Mouse (Mus musculus) B cell, adult 2 months (primary cell): ENCODE measurements at regions not wholly inside any gene's neighbourhood (a gene's known extent, or its start where the extent isn't known, plus 50 kb on each side); places are given as distances from the start of the nearest gene placed in this dataset.
"Not testable (repeated sequence)": the region's sequence is repeated elsewhere in the genome, so short reads cannot be mapped to it uniquely, and the experiment has no call there.

ENCODE experiments used
- DNase-seq, 2 experiments: peaks; one replicate each; pipeline ENCODE4 v3.0.0; 2022

DNA sequence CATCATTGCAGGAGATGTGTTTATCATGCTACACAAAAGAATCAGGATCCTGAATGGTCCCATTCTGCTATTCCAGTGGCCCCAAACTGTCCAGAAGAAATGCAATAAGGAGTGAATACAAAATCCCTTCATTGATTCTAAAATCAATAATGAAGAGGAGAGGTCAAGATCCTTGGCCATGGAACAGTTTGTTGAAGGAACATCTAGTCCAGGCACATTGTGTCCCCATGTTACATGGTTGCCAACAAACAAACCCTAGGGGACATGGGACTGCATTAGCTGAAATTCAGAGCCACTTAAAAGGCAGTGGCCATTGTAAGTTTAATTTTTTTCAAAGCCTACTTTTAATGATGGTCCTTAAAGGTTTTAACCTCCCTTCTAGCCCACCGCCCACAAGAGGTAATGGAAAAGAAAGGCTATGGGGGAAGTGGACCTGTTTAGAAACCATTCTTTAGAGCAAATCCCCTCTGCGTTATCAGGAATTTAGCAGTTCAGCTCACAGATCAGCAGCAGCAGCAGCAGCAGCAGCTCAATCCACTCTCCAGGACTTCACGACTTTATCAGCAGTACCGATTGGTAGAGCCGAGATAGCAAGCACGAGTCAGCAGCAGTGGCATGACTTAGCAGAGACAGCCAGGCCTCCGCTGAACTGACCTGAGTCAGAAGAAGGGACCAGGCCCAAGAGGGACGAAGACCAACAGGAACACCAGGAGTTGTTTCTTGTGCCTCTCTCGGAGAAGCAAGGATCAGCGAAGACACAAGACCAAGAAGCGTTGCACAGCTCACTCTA is 268.3 kb downstream of the Setd4 start:
- no peak for DNase-seq

DNA sequence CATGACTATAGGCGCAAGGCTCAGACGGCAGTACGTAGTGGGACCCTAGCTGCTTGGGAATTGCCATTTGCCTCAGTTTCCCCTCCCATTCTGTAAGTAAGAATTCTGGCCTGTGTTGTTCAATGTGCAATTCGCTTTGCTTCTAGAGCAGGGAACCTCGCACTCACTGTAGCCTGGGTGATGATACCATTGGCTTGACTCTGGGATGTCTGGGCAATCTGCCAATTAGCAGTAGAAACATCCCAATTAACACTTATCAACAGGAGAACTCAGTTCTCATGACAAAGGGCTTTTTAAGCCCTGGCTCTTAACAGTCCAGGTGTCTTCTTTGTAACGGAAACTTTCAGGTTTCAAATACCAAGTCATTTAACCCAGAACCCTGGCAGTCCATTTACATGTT is 270.2 kb downstream of the Setd4 start:
- DNase-seq, result no peak

DNA sequence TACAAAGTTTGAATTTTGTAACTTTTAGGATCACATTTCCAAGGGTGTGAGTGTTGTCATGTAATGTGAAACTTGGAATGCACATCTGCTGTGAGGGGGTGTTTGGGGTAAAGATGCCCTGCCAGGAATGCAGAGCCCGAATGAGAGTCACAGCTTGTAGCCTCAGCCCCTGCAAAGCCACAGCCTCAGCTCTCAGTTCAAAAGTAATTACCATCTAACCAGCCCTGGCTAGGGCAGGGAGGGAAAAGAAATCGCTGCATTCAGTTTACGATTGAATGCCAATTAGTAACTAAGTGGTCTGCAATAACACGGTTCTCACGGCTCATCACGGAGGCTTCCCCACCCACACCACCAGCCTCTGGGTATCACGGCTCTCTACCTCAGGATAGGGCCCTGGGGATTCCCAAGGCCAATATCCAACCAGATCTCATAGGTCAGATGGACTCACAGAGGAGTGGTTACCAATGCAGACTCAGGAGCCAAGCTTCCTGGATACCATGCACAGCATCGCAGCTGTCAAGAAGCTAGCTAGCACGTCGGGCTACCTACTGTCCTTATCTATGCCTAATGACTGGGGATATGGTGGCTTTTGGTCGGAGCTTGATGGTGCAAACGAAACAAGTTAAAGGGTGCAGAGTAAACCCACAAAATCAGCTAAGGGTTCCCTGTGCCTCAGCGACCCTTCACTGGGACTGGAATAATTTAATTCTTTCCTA is 275.0 kb downstream of the Setd4 start:
- DNase-seq, result no peak

DNA sequence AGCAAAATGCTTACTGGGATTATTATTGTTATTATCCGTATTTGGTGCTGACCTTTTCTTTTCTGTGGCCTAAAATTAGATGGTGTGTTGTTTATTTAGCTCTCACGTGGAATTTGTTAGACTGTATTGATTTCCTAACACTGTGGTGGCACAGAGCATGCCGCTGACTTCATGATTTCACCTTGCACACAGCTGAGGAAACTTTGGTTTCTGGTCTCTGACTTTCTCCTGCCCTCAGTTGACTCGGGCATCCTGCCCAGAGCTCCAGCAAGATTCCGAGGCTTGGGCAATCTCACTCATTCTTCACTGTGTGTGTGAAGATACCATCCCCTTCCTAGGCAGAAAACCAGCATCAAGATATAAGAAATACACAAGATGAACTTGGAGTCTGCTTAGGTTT is 279.0 kb downstream of the Setd4 start:
- no peak for DNase-seq

DNA sequence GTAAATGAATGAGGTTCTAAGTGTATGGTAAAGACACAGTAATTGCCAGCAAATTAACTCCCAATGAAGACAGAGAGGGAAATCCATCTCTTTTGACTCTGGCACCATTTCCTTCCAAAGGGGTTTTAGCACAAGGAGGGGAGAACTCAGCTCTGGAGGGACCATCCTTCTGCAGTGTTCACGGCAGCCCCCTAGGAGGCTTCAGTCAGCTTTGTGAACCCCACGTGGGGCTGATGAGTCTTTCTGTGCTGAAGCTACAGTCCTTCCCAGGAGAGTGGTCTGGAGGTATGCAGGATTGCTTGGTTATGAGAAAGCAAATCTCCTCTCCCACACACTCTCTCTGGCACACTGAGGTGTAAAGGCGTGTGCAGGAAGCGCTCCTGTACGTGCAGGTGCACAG is 280.7 kb downstream of the Setd4 start:
- no peak for DNase-seq

DNA sequence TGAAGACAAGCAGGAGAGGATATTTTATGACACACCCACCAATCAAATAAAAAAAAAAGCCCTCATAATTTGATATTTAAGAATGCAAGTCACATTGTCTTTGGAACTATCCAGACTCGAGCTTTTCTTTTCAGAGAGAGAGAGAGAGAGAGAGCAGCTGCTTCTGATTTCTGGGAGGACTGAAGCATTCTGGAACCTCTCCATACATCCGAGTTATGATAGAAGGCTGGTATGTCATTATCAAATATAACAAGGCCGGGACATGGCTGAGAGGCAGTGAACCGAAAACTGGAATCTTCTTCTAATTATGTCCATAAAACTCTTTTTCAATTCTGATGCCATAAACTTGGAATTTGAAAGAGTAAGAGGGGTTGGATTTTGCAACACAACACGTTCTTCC is 284.3 kb downstream of the Setd4 start:
- no peak for DNase-seq

DNA sequence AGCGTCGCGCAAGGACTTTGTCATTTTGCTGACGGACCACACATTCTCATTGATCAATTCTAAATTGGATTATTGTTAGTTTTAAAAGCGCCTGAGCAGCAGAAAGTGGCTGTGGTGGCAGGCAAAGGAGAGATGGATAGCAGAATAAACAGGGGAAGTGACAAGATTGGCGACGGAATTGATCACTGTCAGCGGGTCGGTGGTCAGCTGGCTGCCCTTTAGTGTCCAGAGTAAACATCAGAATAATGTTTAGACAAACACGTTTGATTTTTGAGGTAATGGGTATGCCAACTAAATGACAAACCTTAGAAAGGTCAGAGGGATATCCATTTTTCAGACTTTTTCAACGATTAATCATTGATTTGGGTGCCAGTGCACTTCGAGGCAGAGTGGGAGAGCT is 292.2 kb downstream of the Setd4 start:
- DNase-seq, result no peak

DNA sequence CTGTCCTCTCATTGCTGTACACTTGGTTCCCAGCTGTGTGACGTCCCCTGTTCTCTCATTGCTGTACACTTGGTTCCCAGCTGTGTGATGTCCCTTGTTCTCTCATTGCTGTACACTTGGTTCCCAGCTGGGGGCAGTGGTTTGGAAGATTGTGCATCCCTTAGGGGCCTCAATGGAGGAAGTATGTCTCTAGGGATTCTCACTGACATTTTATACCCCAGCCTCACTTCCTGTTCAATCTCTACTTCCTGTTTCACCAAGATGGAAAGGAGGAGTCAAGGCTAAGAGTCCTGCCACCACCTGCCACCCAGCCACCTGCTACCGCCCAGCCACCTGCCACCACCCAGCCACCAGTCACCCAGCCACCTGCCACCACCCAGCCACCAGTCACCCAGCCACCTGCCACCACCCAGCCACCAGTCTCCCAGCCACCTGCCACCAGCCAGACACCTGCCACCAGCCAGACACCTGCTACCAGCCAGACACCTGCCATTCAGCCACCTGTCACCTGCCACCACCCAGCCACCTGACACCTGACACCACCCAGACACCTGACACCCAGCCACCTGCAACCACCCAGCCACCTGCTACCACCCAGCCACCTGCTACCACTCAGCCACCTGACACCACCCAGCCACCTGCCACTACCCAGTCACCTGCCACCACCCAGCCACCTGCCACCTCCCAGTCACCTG is 295.1 kb downstream of the Setd4 start:
- DNase-seq, result peak; percentile 9 to 11

DNA sequence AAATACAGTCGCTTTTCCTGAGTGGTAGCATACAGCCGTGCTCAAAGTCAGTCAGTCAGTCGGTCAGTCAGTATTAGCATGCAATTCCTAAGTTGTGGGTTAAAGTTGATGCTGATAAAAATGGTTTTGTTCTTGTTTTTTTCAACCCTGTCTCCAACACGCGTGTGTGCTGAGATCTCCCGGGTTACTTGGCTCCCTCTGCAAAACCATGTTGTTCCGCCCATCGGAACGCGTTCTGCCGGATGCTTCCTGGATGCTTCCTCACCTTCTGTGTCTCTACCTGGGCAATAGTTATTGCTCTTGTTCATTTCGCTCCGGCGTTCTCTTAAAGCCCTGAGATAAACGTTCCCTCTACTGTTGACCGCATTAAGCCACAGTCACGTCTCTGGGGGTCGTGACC is 296.9 kb downstream of the Setd4 start:
- DNase-seq, result no peak

DNA sequence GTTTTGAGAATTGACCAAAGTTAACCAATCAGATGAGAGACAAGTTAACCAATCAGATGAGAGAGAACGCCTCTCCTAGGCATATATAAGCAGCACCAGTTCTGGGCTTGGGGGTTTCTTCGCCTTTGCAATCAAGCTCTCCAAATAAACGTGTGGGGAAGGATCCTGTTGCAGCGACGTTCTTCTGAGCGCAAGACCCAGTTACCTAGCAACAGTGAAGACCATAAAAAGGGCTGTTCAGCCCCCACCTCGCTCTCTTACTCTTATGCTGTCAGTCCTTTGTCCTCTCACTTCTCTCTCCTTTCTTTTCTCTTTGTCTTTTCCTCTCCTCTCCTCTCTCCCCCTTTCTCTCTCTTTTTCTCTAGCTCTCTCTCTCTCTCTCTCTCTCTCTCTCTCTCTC is 297.7 kb downstream of the Setd4 start:
- DNase-seq, result not testable (repeated sequence)

DNA sequence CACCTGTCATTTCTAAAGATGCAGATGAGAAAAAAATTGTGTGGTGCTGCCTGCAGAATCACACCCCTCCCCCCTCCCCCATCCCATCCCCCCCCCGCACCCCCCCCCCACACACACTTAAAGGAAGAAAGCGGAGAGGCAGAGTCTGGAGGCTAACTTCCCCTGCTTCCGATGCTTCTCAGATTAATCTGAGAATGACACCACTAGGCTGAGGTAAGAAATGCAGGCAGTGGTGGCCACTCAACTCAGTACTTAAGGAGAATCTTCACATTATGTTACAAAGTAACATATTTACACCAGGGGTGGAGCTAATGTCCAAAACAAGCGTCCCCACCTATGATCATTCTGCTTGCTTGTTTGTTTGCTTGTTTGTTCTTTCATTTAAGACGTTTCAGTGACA is 309.4 kb downstream of the Setd4 start:
- DNase-seq, result no peak

DNA sequence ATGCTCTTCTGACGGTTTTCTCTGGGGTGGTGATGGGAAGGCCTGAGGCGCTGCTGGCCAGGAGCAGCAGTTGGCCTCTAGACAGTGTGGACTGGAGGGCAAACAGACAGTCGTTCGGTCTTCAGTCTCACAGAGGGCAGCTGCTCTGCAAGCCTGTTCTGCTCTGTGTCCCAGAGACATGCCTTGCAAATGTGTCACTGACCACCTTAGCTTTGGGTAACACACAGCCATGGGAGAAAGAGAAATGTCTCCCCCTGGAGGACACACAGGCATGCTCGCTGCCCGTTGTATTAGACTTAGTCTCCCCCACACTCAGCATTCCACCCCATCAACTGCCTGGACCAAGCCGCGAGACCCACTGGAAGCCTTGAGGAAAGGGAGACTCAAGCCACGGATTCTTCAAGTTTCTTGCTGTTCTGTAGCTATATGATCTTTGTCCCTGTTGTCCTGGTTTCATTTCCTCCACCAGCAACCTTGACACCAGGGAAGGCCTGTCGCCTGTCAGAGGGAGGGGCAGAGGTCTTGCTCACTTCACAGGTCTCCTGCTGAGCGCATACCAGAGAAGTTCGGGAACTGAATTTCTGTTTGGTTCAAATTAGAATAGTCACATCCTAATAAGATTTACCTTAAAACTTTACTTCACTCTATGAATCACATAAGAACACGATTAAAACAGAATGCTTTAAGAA is 310.8 kb downstream of the Setd4 start:
- DNase-seq, result peak; percentile 53 to 59

DNA sequence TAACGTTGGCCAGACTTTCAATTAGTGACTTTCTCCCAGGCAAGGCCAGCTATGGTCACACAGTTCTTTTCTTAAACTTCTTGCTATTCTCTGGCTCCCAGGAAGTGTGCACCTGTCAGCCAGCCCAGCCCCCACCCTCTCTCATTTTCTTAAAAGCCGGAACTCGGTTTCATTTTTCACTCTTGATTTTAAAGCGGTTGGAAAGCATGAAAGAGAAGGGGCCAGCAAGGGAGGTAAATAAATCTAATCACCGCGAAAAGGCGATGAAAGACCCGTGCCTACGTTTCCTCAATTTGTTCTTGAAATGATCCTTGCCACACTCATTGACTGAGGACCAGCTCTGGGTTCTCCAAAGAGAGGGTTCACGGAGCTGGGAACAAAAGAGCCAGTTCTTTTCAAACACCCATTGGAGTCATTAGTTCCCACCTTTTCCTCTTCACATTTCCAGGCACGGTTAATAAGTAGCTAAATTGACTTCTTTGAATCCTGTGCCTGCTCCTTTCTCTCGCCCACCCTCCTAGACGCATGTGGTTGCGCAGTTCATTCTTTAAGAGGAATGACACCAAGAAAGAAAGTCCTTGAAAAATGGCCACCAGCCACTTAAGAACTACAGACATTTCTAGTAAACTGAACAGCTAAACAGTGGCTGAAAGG is 311.6 kb downstream of the Setd4 start:
- DNase-seq, result no peak

DNA sequence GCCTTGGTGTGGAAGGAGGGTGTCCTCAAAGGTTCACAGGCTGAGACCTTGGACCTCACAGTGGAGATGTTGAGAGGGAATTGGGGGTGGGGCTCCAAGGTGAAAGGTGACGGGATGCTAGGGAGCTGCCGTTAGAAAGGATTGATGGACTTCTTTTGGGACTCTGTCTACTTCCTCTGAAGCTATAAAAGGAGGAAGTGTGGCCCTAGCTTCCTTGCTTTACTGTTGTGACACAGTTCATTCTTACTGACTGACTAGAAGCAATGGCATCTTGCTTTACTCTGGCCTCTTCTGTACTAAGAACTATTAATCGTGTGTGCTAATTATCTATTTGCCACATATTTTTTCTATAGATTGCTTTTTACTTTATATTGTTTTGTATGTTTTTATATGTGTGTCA is 315.8 kb downstream of the Setd4 start:
- DNase-seq, result no peak

DNA sequence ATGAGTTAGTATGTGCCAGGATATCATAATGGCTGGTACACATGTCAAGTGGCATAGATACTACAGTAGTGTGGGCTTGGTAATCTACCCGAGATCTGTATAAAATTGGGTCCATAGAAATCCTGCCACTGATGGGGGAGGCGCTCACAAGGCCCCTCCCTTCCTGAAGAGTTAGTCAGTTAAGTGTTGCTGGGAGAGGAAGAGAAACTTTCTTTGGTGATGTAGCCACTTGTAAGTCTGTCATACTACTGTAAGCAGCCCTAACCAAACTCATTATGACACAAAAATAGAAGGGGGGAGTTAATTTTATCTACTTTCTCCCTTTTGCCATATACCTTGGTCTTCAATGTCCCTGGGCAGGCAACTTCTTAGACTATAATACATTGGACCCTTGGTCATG is 316.3 kb downstream of the Setd4 start:
- DNase-seq, result no peak

DNA sequence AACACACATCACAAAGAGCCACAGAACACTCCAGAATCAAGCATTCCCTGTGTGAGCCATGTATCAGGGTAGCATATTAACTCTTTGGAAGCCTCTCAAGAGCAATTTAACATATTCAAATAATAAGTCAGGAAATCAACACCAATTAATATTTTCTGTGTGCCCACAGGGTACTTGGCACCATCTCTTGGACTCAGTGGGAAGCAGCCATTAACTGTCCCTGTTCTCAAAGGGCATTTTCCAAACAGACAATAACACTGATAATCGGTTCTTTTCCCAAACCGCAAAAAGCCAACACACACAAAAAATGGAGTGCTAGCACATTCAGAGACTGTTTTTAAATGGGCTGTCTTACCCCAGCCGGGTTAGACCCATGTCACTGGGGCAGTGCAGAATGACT is 317.0 kb downstream of the Setd4 start:
- no peak for DNase-seq

DNA sequence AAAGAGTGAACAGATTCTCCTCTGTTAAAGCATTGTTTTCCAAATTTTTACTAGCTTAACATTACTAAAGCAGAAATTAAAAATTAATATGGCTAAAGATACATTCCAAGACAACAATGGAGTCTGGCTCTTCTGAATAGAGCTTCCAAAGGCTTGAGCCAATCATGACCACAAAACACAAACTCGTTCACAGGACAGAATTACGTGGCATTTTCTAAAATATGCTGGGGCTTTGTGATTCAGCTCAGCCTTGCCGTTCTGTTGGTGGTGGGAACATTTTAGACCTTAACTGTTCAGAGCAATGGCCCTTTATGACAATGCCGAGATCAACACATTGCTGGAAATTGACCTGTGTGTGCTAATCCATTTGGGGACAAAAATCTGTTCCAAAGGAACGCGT is 318.7 kb downstream of the Setd4 start:
- no peak for DNase-seq

DNA sequence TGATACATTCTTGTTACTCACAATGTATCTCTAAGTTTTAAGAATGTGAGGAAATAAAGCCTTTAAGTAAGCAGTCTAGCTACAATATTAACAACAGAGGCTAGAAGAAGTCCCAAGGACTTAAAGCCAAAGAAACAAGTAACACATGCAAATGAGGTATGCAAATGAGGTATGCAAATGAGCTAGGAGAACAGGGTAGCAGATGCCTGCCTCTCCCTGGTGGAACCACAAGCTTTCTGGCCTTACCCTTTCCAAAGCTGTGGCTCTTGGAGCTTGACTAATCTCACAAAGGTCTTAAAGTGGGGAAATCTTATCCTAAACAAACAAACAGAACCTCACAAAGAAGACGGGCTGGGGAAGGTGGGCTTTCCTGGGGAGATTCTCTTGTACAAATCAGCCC is 322.1 kb downstream of the Setd4 start:
- no peak for DNase-seq

DNA sequence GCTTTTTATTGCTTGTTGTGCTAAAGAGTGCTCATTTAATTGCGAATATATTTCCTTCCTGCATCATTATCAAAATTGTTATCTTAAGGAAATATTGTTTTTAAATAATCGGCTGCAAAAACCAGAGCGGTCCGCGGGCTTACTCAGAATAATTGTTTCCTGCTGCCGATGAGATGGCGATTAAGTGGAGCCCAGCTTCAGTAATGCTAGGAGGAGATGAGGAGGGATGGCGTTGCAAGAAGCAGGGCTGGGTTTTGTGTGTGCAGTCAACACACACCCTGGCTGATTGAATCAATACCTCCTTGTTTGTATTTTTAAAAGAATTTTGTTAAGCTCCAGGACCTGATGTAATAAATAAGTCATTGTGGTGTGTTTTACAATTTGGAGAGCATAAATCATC is 331.2 kb downstream of the Setd4 start:
- no peak for DNase-seq

DNA sequence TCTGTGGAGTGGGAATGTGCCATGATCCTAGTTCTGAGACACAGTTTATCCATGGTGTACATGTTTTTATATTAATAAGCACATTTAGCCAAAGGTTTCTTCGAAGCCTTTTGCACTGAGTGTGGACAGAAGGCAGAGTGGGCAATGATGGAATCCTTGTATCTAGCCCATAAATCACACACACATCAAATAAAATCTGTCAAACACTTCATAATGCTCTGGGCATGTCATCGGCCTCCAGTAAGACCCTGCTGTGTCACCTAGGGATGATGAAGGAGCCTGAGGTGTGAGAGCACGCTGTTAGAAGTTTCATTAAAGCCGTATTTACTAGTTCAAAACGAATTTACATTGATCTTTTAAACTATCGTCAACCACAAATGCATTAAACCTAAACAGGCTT is 331.7 kb downstream of the Setd4 start:
- DNase-seq, result no peak

DNA sequence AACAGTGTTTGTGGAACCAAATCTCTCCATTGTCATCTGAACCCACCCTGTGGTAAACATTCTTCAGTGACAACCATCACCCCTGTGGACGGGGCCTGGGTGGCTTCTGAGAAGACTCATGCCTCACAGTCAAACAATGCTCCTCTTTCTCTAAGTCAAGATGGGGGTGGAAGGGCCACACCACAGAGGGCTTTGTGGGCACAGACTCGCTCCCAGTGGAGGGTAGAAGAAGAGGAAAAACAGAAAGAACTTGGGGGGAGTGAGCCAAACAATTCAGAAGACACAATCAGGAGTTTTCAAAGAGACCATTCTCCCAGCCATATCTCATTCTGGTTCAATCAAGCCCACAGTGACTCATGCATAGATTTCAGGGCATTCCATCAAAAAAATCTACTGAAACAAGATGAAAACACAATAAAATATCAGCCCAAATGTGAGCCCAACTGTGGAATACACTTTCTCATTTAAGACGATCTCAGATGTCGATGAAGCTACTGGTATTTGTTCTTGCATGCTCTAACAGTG is 339.7 kb downstream of the Setd4 start:
- no peak for DNase-seq

DNA sequence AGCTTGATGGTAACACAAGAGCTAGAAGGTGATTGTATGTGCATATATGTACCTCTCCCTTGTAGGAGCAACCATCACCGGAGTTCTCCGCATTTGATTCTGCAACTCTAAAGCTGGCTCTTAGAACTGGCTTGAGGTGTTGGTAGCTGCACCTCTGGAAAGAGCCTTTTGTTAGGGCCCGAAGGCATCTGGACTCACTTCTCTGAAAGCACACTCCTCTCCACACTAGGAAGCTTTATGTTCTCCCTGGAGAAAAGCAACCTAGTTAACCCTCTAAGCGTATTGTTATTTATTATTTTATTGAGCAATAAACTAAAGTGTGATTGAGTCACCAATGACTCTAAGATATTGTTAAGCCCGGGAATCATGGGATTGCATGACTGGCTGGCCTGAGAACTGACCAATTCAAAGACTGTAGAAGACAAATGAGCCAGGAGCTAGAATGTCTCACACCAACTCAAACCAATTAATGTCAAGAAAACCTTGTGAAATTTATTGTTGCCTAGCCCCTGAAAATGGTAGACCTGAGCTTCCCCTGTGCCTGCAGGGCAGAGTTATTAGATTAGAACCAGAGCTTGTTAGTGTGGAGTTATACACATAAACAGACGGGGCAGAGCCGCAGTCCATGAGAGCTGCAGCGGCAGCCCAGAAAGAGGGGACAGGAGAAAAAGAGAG is 340.6 kb downstream of the Setd4 start:
- no peak for DNase-seq
